Mouse (Mus musculus): ENCODE data around the gene Txnrd2. TPM values are rescaled to one million over a fixed set of nuclear protein-coding genes. Genes with fewer than 3 reads are reported as not detected.

Txnrd2 gene
- total RNA-seq, 1 experiment, result 7.9 TPM

GRCm38 (mm10) chr16:18460826-18461225 is 34.6 kb downstream of the Txnrd2 start:
- in situ Hi-C loops (cut with MboI; ENCODE audit: low sequenced_read_pairs in 2 of 2, unreplicated experiment in 2 of 2), result loop anchor here in 1 of 2 experiments (10.0 kb wide), 1 partner anchor 164 kb away; the partner anchor contains the start of genes Gm49601, Gp1bb and Sept5
- Histone ChIP-seq H3K9me3 (ENCODE audit: control insufficient read depth, insufficient read depth, low read depth, low read length) (no peaks in the 10 kb centered on the region), H3K4me1 (ENCODE audit: control insufficient read depth in 2 of 2, insufficient read depth in 2 of 2, low read length in 2 of 2, poor library complexity in 1 of 2) (peaks cover 8 to 23% of the 10 kb centered on the region in 2 experiments), H3K4me3 (ENCODE audit: insufficient read depth in 1 of 2, low read depth in 1 of 2, low read length in 2 of 2, poor library complexity in 1 of 2, severe bottlenecking in 1 of 2) (no peak overlapping the region), H3K27ac (ENCODE audit: insufficient read depth, low read depth, low read length, poor library complexity, severe bottlenecking) (no peak overlapping the region), H3K9ac (ENCODE audit: insufficient read depth, low read depth, low read length, poor library complexity, severe bottlenecking) (no peak overlapping the region), H3K36me3 (ENCODE audit: control insufficient read depth, insufficient read depth, low read length, poor library complexity, severe bottlenecking) (no peaks in the 10 kb centered on the region; the same call in 1 of the 2 replicates)
- no peak for DNase-seq (ENCODE audit: low read depth, low spot score)
- no peak for TF ChIP-seq ZNF384 (IDR thresholded peaks at IDR 0.05; ENCODE audit: low read depth, low read length)
- TF ChIP-seq ZC3H11A (IDR thresholded peaks at IDR 0.05; ENCODE audit: borderline replicate concordance, low read depth, low read length), result no peak
- TF ChIP-seq CHD2 (IDR thresholded peaks at IDR 0.05; ENCODE audit: low read depth, low read length), result no peak
- TF ChIP-seq HCFC1 (IDR thresholded peaks at IDR 0.05; ENCODE audit: borderline replicate concordance, insufficient read depth, low read length), result no peak
- TF ChIP-seq MAFK (IDR thresholded peaks at IDR 0.05; ENCODE audit: insufficient read depth, low read depth, low read length), result no peak

GRCm38 (mm10) chr16:18462031-18462430 is 35.8 kb downstream of the Txnrd2 start:
- DNase-seq (ENCODE audit: low read depth, low spot score), result no peak
- TF ChIP-seq ZC3H11A (IDR thresholded peaks at IDR 0.05; ENCODE audit: borderline replicate concordance, low read depth, low read length) (no peak), CHD2 (IDR thresholded peaks at IDR 0.05; ENCODE audit: low read depth, low read length) (no peak), HCFC1 (IDR thresholded peaks at IDR 0.05; ENCODE audit: borderline replicate concordance, insufficient read depth, low read length) (no peak), MAFK (IDR thresholded peaks at IDR 0.05; ENCODE audit: insufficient read depth, low read depth, low read length) (no peak), ZNF384 (IDR thresholded peaks at IDR 0.05; ENCODE audit: low read depth, low read length) (no peak)
- no peaks in the 10 kb centered on the region for H3K9me3 ChIP-seq (ENCODE audit: control insufficient read depth, insufficient read depth, low read depth, low read length)
- in situ Hi-C loops (cut with MboI; ENCODE audit: low sequenced_read_pairs in 2 of 2, unreplicated experiment in 2 of 2), result loop anchor here in 1 of 2 experiments (10.0 kb wide), 1 partner anchor 163 kb away; the partner anchor contains the start of genes Gm49601, Gp1bb and Sept5
- no peaks in the 10 kb centered on the region; the same call in 1 of the 2 replicates for H3K36me3 ChIP-seq (ENCODE audit: control insufficient read depth, insufficient read depth, low read length, poor library complexity, severe bottlenecking)
- peaks cover 8 to 23% of the 10 kb centered on the region in 2 experiments for H3K4me1 ChIP-seq (ENCODE audit: control insufficient read depth in 2 of 2, insufficient read depth in 2 of 2, low read length in 2 of 2, poor library complexity in 1 of 2)
- no peak overlapping the region for H3K27ac ChIP-seq (ENCODE audit: insufficient read depth, low read depth, low read length, poor library complexity, severe bottlenecking)
- H3K4me3 ChIP-seq (ENCODE audit: insufficient read depth in 1 of 2, low read depth in 1 of 2, low read length in 2 of 2, poor library complexity in 1 of 2, severe bottlenecking in 1 of 2), result no peak overlapping the region; a peak in 1 of 4 replicates
- H3K9ac ChIP-seq (ENCODE audit: insufficient read depth, low read depth, low read length, poor library complexity, severe bottlenecking), result no peak overlapping the region

- H3K4me3 ChIP-seq (ENCODE audit: insufficient read depth in 1 of 2, low read depth in 1 of 2, low read length in 2 of 2, poor library complexity in 1 of 2, severe bottlenecking in 1 of 2), result no peak overlapping the region
- no peak overlapping the region for H3K9ac ChIP-seq (ENCODE audit: insufficient read depth, low read depth, low read length, poor library complexity, severe bottlenecking)
- H3K9me3 ChIP-seq (ENCODE audit: control insufficient read depth, insufficient read depth, low read depth, low read length), result no peaks in the 10 kb centered on the region
- DNase-seq (ENCODE audit: low read depth, low spot score), result no peak
- H3K36me3 ChIP-seq (ENCODE audit: control insufficient read depth, insufficient read depth, low read length, poor library complexity, severe bottlenecking), result no peaks in the 10 kb centered on the region
- TF ChIP-seq MAFK (IDR thresholded peaks at IDR 0.05; ENCODE audit: insufficient read depth, low read depth, low read length) (no peak), HCFC1 (IDR thresholded peaks at IDR 0.05; ENCODE audit: borderline replicate concordance, insufficient read depth, low read length) (no peak), CHD2 (IDR thresholded peaks at IDR 0.05; ENCODE audit: low read depth, low read length) (no peak), ZC3H11A (IDR thresholded peaks at IDR 0.05; ENCODE audit: borderline replicate concordance, low read depth, low read length) (no peak), ZNF384 (IDR thresholded peaks at IDR 0.05; ENCODE audit: low read depth, low read length) (no peak)
- H3K27ac ChIP-seq (ENCODE audit: insufficient read depth, low read depth, low read length, poor library complexity, severe bottlenecking), result no peak overlapping the region
- H3K4me1 ChIP-seq (ENCODE audit: control insufficient read depth in 2 of 2, insufficient read depth in 2 of 2, low read length in 2 of 2, poor library complexity in 1 of 2), result peaks cover 8 to 23% of the 10 kb centered on the region in 2 experiments
- in situ Hi-C loops (cut with MboI; ENCODE audit: low sequenced_read_pairs in 2 of 2, unreplicated experiment in 2 of 2), result loop anchor here in 1 of 2 experiments (10.0 kb wide), 1 partner anchor 162 kb away; the partner anchor contains the start of genes Gm49601, Gp1bb and Sept5
Measured at GRCm38 (mm10) chr16:18462598-18462997, 36.4 kb downstream of the Txnrd2 start.

GRCm38 (mm10) chr16:18464271-18464670 is 38.1 kb downstream of the Txnrd2 start:
- H3K4me3 ChIP-seq (ENCODE audit: insufficient read depth in 1 of 2, low read depth in 1 of 2, low read length in 2 of 2, poor library complexity in 1 of 2, severe bottlenecking in 1 of 2), result no peak overlapping the region
- no peak overlapping the region for H3K27ac ChIP-seq (ENCODE audit: insufficient read depth, low read depth, low read length, poor library complexity, severe bottlenecking)
- no peak for DNase-seq (ENCODE audit: low read depth, low spot score)
- no peaks in the 10 kb centered on the region for H3K9me3 ChIP-seq (ENCODE audit: control insufficient read depth, insufficient read depth, low read depth, low read length)
- no peak overlapping the region for H3K9ac ChIP-seq (ENCODE audit: insufficient read depth, low read depth, low read length, poor library complexity, severe bottlenecking)
- no peaks in the 10 kb centered on the region for H3K36me3 ChIP-seq (ENCODE audit: control insufficient read depth, insufficient read depth, low read length, poor library complexity, severe bottlenecking)
- no peak for TF ChIP-seq ZNF384 (IDR thresholded peaks at IDR 0.05; ENCODE audit: low read depth, low read length)
- no peak for TF ChIP-seq ZC3H11A (IDR thresholded peaks at IDR 0.05; ENCODE audit: borderline replicate concordance, low read depth, low read length)
- TF ChIP-seq MAFK (IDR thresholded peaks at IDR 0.05; ENCODE audit: insufficient read depth, low read depth, low read length), result no peak
- TF ChIP-seq CHD2 (IDR thresholded peaks at IDR 0.05; ENCODE audit: low read depth, low read length), result no peak
- no peak for TF ChIP-seq HCFC1 (IDR thresholded peaks at IDR 0.05; ENCODE audit: borderline replicate concordance, insufficient read depth, low read length)
- H3K4me1 ChIP-seq (ENCODE audit: control insufficient read depth in 2 of 2, insufficient read depth in 2 of 2, low read length in 2 of 2, poor library complexity in 1 of 2), result peaks cover 6 to 21% of the 10 kb centered on the region in 2 experiments
- in situ Hi-C loops (cut with MboI; ENCODE audit: low sequenced_read_pairs in 2 of 2, unreplicated experiment in 2 of 2), result loop anchor here in 1 of 2 experiments (10.0 kb wide), 1 partner anchor 161 kb away; the partner anchor contains the start of genes Gm49601, Gp1bb and Sept5

All from ES-E14 (cell line).